Mouse (Mus musculus) adrenal gland, adult 18-20 months (tissue): ENCODE measurements around the gene Hdac11. TPM values are rescaled to one million over a fixed set of nuclear protein-coding genes. Genes with fewer than 3 reads are reported as not detected.
A peak's percentile ranks its signal among the peaks of the same experiment; 100 is the strongest.
"Not testable (repeated sequence)": the region's sequence is repeated elsewhere in the genome, so short reads cannot be mapped to it uniquely, and the experiment has no call there.

ENCODE experiments used
- DNase-seq, 2 experiments: peaks; one replicate each; pipeline ENCODE4 v3.0.0; 2021 to 2022; ENCODE audit warnings: low spot score in 2 of 2
- long read RNA-seq, 2 experiments: library from polyadenylated mRNA; stranded (forward); transcript quantifications; one replicate each; pipeline ENCODE4 v2.0.0; 2021
- total RNA-seq, 2 experiments: library from RNA; stranded (reverse); gene quantifications; 1 replicate in 1 of 2; 2 replicates in 1 of 2; pipeline ENCODE4 v1.2.3; 2021

The Hdac11 gene
- total RNA-seq, result 10 to 100 TPM in 1 of 2 experiments, 1 to 10 TPM in 1; 7.1 to 10.9 TPM
- long read RNA-seq, experiment 1, transcript Hdac11-201 (10 exons, 2,653 nt), result major isoform, 9 of 9 reads
- long read RNA-seq, experiment 1, partial matches to known transcripts, result 0 of 9 reads
- long read RNA-seq, experiment 1, other reads (novel, unspliced or antisense), result 0 of 9 reads
- long read RNA-seq, experiment 2, transcript Hdac11-201 (10 exons, 2,653 nt), result major isoform, 8 of 13 reads
- long read RNA-seq, experiment 2, partial matches to known transcripts, result 1 of 13 reads
- long read RNA-seq, experiment 2, other reads (novel, unspliced or antisense), result 4 of 13 reads

GRCm38 (mm10) chr6:91156554-91157236 lies at the start of gene Hdac11:
Gene Hdac11 (plus strand): TSS chr6:91156665.
- peak; percentile 74 to 81 for DNase-seq

GRCm38 (mm10) chr6:91108301-91108916 lies 48.1 kb upstream of the Hdac11 start:
- DNase-seq, result no peak

GRCm38 (mm10) chr6:91108917-91109450 lies 47.5 kb upstream of the Hdac11 start:
- DNase-seq, result no peak

GRCm38 (mm10) chr6:91109489-91109888 lies 47.0 kb upstream of the Hdac11 start:
- DNase-seq, result no peak

- no peak for DNase-seq
Measured at GRCm38 (mm10) chr6:91110323-91111020, 46.0 kb upstream of the Hdac11 start.

- no peak for DNase-seq
Measured at GRCm38 (mm10) chr6:91111141-91111953, 45.1 kb upstream of the Hdac11 start.

- DNase-seq, result no peak
Measured at GRCm38 (mm10) chr6:91111954-91112252, 44.6 kb upstream of the Hdac11 start.

- no peak for DNase-seq
Measured at GRCm38 (mm10) chr6:91114716-91115115, 41.7 kb upstream of the Hdac11 start.

- DNase-seq, result no peak
Measured at GRCm38 (mm10) chr6:91115158-91115557, 41.3 kb upstream of the Hdac11 start.

GRCm38 (mm10) chr6:91115863-91116243 lies 40.6 kb upstream of the Hdac11 start:
- DNase-seq, result no peak

GRCm38 (mm10) chr6:91116244-91117145 lies 40.0 kb upstream of the Hdac11 start, which contains the start of gene Nup210:
Gene Nup210 (minus strand): TSS chr6:91116829.
- peak; percentile 90 for DNase-seq

- peak in 1 of 2 experiments; percentile 34 for DNase-seq
Measured at GRCm38 (mm10) chr6:91117149-91117548, 39.3 kb upstream of the Hdac11 start.

GRCm38 (mm10) chr6:91118526-91118925 lies 37.9 kb upstream of the Hdac11 start:
- no peak for DNase-seq

- DNase-seq, result no peak
Measured at GRCm38 (mm10) chr6:91120206-91120605, 36.3 kb upstream of the Hdac11 start.

- not testable (repeated sequence) for DNase-seq
Measured at GRCm38 (mm10) chr6:91121089-91121488, 35.4 kb upstream of the Hdac11 start.

- DNase-seq, result no peak
Measured at GRCm38 (mm10) chr6:91123453-91123852, 33.0 kb upstream of the Hdac11 start.

GRCm38 (mm10) chr6:91124286-91125227 lies 31.9 kb upstream of the Hdac11 start:
- no peak for DNase-seq

- DNase-seq, result no peak
Measured at GRCm38 (mm10) chr6:91125228-91125585, 31.3 kb upstream of the Hdac11 start.
